9 mouse cellular contexts compared by ENCODE assay signal in genomic region chr12:80757751-80758558, GRCm38 (mm10). TPM values are rescaled to one million over a fixed set of nuclear protein-coding genes. Genes with fewer than 3 reads are reported as not detected.
DNase-seq lines count a peak whose midpoint lies in the region; ATAC-seq and TF ChIP-seq lines count a peak whose summit lies in the region.
"Had no signal": no experiment of that assay in that cellular context is flagged by ENCODE, and none has a peak within 500 bp of the region (broad histone marks: within the 10 kb centered on the region; RNA-seq: fewer than 3 reads in every experiment).

No protein-coding gene starts in this region.

- H3K36me3 ChIP-seq in limb, embryonic 10.5 days: no peaks in the 10 kb centered on the region
- peaks cover 50% of the 10 kb centered on the region for H3K36me3 ChIP-seq in midbrain, embryonic 11.5 days (ENCODE audit: control insufficient read depth, insufficient read depth, low read length)

- peak overlapping the region; percentile 32 for H3K4me3 ChIP-seq in embryonic fibroblast, embryonic 13.5 days (ENCODE audit: insufficient read depth, low read length)
- H3K4me3 ChIP-seq in limb, embryonic 10.5 days: peak overlapping the region; percentile 72
- H3K4me3 ChIP-seq in midbrain, embryonic 11.5 days (ENCODE audit: low read depth, low read length): peak overlapping the region; percentile 52

- TF ChIP-seq POLR2A in embryonic fibroblast, embryonic 13.5 days (IDR thresholded peaks at IDR 0.05; ENCODE audit: low read depth, low read length): no peak

- H3K4me2 ChIP-seq in midbrain, embryonic 11.5 days: peak overlapping the region; percentile 72

- H3K27me3 ChIP-seq in limb, embryonic 10.5 days (ENCODE audit: low read depth, poor library complexity, severe bottlenecking): peaks cover 82% of the 10 kb centered on the region
- peaks cover 6% of the 10 kb centered on the region; the same call in 1 of the 2 replicates for H3K27me3 ChIP-seq in midbrain, embryonic 11.5 days (ENCODE audit: control insufficient read depth, insufficient read depth, low read length)

- H3K4me1 ChIP-seq in embryonic fibroblast, embryonic 13.5 days (ENCODE audit: control insufficient read depth, insufficient read depth, low read length): no peaks in the 10 kb centered on the region
- peaks cover 35% of the 10 kb centered on the region for H3K4me1 ChIP-seq in limb, embryonic 10.5 days
- peaks cover 14% of the 10 kb centered on the region for H3K4me1 ChIP-seq in midbrain, embryonic 11.5 days (ENCODE audit: control insufficient read depth, insufficient read depth, low read length)

- H3K9me3 ChIP-seq in limb, embryonic 10.5 days (replicated peaks): no peaks in the 10 kb centered on the region
- H3K9me3 ChIP-seq in midbrain, embryonic 11.5 days (ENCODE audit: control insufficient read depth, low read length): peaks cover 46% of the 10 kb centered on the region

- H3K9ac ChIP-seq in midbrain, embryonic 11.5 days (ENCODE audit: low read length): no peak overlapping the region

- WGBS in limb, embryonic 10.5 days: 2% methylated on average over 116 of the region's 122 CpGs
- 34% methylated on average over 119 of the region's 122 CpGs for WGBS in midbrain, embryonic 11.5 days

- intact Hi-C loops in heart, postnatal 14 days (cut with DNase I): no loop called here

- TF ChIP-seq CTCF in embryonic fibroblast, embryonic 13.5 days (IDR thresholded peaks at IDR 0.05; ENCODE audit: borderline replicate concordance, insufficient read depth, low read length): no peak

- DNase-seq in spleen, adult 12 weeks (ENCODE audit: low spot score): peak; percentile 9
- no peak for DNase-seq in spleen, postnatal 14 days (ENCODE audit: low spot score in 2 of 2)
- DNase-seq in heart, postnatal 14 days: peak; percentile 75 to 86
- DNase-seq in limb, embryonic 10.5 days (ENCODE audit: low spot score): peak; percentile 83
- DNase-seq in midbrain, embryonic 11.5 days (ENCODE audit: low spot score, missing footprints): no peak
- DNase-seq in testis, postnatal 14 days (ENCODE audit: low spot score): peak; percentile 81
- no peak for DNase-seq in adipocyte (ENCODE audit: low spot score)

- no peak overlapping the region for H3K27ac ChIP-seq in embryonic fibroblast, embryonic 13.5 days (ENCODE audit: insufficient read depth, low read length)
- H3K27ac ChIP-seq in limb, embryonic 10.5 days: peak overlapping the region; percentile 77
- H3K27ac ChIP-seq in midbrain, embryonic 11.5 days (ENCODE audit: low read depth, low read length): no peak overlapping the region

- no peak for ATAC-seq in midbrain, embryonic 11.5 days (ENCODE audit: low FRiP score)

RNA-seq across cellular contexts. Expression of gene Ccdc177, which starts 2.5 kb away (rescaled TPM):
- not detected in 2 replicates for polyA plus RNA-seq in embryonic fibroblast, embryonic 13.5 days (2011; ENCODE audit: insufficient read length, low read depth, missing spikeins)
- under 1 TPM in 1 of 2 experiments, not detected in 1; 0.07 TPM for total RNA-seq in heart, postnatal 14 days (2021)
- polyA plus RNA-seq in limb, embryonic 10.5 days (2016; fragmentation: Nextera tagmentation; extraction: Ambion mirVana): 0.04 and 0.06 TPM in 2 replicates
- polyA plus RNA-seq in midbrain, embryonic 11.5 days (2014; fragmentation: Nextera tagmentation; extraction: Ambion mirVana): 4.9 and 5.3 TPM in 2 replicates
- total RNA-seq: MEL had no signal

RNA-seq across cellular contexts. Expression of gene Susd6, which starts 32.4 kb away (rescaled TPM):
- polyA plus RNA-seq in embryonic fibroblast, embryonic 13.5 days (2011; ENCODE audit: insufficient read length, low read depth, missing spikeins): 73.7 and 75.3 TPM in 2 replicates
- 10 to 100 TPM; 63.4 to 66.2 TPM for total RNA-seq in heart, postnatal 14 days (2021)
- polyA plus RNA-seq in limb, embryonic 10.5 days (2016; fragmentation: Nextera tagmentation; extraction: Ambion mirVana): 10.0 and 12.0 TPM in 2 replicates
- 18.4 and 19.0 TPM in 2 replicates for polyA plus RNA-seq in midbrain, embryonic 11.5 days (2014; fragmentation: Nextera tagmentation; extraction: Ambion mirVana)

Comparison
In these comparisons a context has a peak if more than half of its experiments do, and no peak if none do; other contexts are left out.
1. DNase-seq: peak in spleen, adult 12 weeks (single experiment), heart, postnatal 14 days (2 of 2), limb, embryonic 10.5 days (single experiment) and testis, postnatal 14 days (single experiment); none in spleen, postnatal 14 days (0 of 2), midbrain, embryonic 11.5 days (single experiment) and adipocyte (single experiment).
2. Peak in every context shown above with its lines, with median percentiles within 50 percentile points of each other: H3K4me3 ChIP-seq.